Mouse (Mus musculus) gastrocnemius, adult 2 months (tissue): ENCODE results near the gene Ildr2. TPM values are rescaled to one million over a fixed set of nuclear protein-coding genes. Genes with fewer than 3 reads are reported as not detected.
A peak's percentile ranks its signal among the peaks of the same experiment; 100 is the strongest.

ENCODE experiments used
- DNase-seq: peaks from one replicate; pipeline ENCODE4 v3.0.0; 2022
- H3K27ac ChIP-seq: fragments of 200-600 bp; 2 replicates; pipeline ENCODE4 v1.8.1; 2022; ENCODE audit warnings: mild to moderate bottlenecking
- H3K4me3 ChIP-seq: fragments of 200-600 bp; 2 replicates; pipeline ENCODE4 v1.8.1; 2022; ENCODE audit warnings: mild to moderate bottlenecking, moderate library complexity
- CTCF ChIP-seq: fragments of 200-600 bp; IDR thresholded peaks from 2 replicates; pipeline ENCODE4 v1.8.1; 2022; ENCODE audit warnings: antibody characterized with exemption, mild to moderate bottlenecking, moderate library complexity
- intact Hi-C: fragments of 180-260 bp; cut with DNase I; formaldehyde crosslinking; loops from one replicate; pipeline ENCODE4 v1.15.1; 2025
- total RNA-seq, 2 experiments: library from RNA; stranded (reverse); gene quantifications; 2 replicates each; pipeline ENCODE4 v1.2.3; 2021

Ildr2 gene
- total RNA-seq, 2 experiments from 2014 or later = 1.3 to 2.5 TPM

GRCm38 (mm10) chr1:166266001-166266705 is 12.2 kb downstream of the Ildr2 start:
- Histone ChIP-seq H3K4me3 (no peak overlapping the region), H3K27ac (no peak overlapping the region)
- no peak for DNase-seq
- no peak for TF ChIP-seq CTCF
- intact Hi-C loops = no loop called here

GRCm38 (mm10) chr1:166266918-166267317 is 13.0 kb downstream of the Ildr2 start:
- Histone ChIP-seq H3K4me3 (no peak overlapping the region), H3K27ac (no peak overlapping the region)
- TF ChIP-seq CTCF = no peak
- no peak for DNase-seq
- intact Hi-C loops = no loop called here

- TF ChIP-seq CTCF = no peak
- Histone ChIP-seq H3K4me3 (no peak overlapping the region), H3K27ac (no peak overlapping the region)
- no peak for DNase-seq
- intact Hi-C loops = no loop called here
Measured at GRCm38 (mm10) chr1:166268218-166268617, 14.3 kb downstream of the Ildr2 start.

DNA sequence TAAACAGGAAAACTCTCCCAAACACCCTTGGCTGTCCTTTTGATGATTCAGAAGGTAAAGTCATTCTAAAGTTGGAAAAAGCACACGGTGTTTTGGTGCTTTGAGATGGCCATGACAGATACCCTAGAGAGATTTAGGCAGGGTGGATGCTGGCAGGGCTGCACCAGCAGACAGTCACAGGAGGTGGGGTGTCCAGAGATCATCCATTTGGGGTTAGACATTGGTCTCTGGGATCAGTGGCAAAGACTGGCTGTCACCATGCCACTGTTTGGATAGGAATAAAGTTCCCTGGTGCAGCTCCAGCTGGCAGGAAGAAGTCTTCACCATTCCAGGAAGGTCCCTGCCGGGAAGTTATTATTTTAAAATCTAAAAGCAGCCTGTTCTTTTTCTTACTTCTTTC is 24.8 kb downstream of the Ildr2 start:
- intact Hi-C loops = no loop called here
- no peak overlapping the region for H3K4me3 ChIP-seq
- DNase-seq = peak; percentile 43
- TF ChIP-seq CTCF = no peak
- no peak overlapping the region for H3K27ac ChIP-seq

DNA sequence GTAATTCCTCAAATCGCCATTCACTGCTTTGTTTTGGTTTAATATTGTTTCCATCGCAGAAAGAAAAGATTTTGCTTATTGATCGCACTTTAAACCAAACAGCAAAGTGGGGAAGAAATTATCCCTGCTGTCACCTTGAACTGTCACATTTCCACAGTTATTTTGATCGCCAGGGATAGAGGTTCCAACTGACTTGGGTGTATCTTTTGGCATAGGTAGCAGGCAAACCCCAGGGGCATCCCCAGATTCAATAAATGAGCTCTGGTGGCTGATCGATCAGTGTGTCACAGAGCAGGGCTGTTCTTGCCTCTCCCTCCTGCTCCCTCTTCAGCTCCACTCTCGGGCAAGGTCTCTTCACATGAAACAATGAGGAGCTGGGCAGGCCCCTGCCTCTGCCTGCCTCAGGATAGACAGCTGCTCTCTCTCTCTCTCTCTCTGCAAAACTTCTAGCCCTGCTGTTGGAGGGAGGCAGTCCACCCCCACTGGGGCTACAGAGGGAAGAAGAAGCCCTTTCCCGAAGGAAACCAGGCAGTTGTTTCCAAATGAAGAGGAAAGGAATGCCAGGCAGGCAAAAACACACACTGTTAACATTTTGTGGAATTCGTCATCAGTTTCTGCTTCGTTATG is 25.8 kb downstream of the Ildr2 start:
- peak overlapping the region; percentile 20; the same call in 1 of the 2 replicates for H3K27ac ChIP-seq
- TF ChIP-seq CTCF = no peak
- no peak for DNase-seq
- H3K4me3 ChIP-seq = no peak overlapping the region
- intact Hi-C loops = no loop called here

DNA sequence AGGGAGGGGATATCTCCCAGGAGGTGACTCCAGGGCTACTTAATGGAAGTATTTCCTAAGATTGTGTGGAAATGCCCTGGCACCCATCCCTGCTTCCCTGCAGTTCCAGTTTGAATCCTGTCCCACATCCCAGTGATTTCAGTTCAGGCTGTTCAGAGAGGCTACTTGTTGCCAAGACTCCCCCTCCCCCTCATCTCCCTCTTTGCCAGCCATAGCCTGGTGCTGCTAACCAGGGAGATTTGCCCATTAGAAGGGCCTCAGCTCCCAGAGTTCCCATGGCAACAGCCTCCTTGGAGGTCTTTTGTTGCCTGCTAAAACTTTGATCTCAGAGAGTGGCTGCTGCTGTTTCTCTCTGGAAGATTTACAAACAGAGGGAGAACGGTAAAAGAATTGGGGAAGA is 26.6 kb downstream of the Ildr2 start:
- intact Hi-C loops = no loop called here
- no peak overlapping the region for H3K4me3 ChIP-seq
- no peak overlapping the region for H3K27ac ChIP-seq
- no peak for TF ChIP-seq CTCF
- peak; percentile 39 for DNase-seq

DNA sequence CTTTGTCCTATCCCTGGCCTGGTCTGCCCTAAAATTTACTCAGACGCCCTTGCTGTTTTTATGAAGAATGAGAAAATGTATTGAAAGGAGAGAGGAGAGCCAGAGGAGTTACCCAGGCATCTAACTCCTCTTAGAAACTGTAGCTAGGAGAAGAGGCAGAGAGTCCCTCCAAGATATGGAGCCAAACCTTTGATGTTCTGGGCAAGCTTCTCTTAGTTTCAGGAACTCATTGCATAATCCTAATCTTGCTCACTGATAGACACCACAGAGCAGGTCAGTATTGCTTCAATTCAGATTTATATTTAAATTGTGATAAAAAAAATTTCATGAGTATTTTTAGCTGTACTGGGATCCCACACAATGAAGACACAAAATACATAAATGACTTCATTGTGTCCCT is 27.3 kb downstream of the Ildr2 start:
- no peak overlapping the region for H3K4me3 ChIP-seq
- no peak for TF ChIP-seq CTCF
- DNase-seq = no peak
- no peak overlapping the region for H3K27ac ChIP-seq
- intact Hi-C loops = no loop called here

DNA sequence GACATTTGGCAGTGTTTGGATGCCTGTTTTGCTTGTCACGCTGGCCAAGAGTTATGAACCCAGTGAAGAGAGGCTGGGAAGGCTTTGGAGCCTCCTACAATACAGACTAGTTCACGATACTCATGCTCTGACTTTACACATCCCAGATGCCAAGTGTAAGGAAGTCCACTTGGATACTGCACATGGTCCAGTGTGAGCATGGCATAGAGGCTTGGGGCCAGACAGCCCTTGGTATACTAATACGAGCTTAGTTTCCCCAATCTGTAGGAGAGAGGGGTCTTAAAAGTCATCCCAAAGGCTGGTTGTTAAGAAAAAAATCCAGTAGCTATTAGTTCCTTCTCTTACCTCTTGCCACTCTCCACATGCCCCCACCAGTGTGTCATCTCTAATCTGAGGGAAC is 27.9 kb downstream of the Ildr2 start:
- intact Hi-C loops = no loop called here
- DNase-seq = no peak

GRCm38 (mm10) chr1:166282597-166283210 is 28.8 kb downstream of the Ildr2 start:
- Histone ChIP-seq H3K4me3 (peak overlapping the region; percentile 32), H3K27ac (no peak overlapping the region)
- no peak for DNase-seq
- intact Hi-C loops = no loop called here
- no peak for TF ChIP-seq CTCF

More for the DNA sequence above, 27.9 kb downstream of the Ildr2 start:
- no peak for TF ChIP-seq CTCF
- no peak overlapping the region for H3K4me3 ChIP-seq
- no peak overlapping the region; the same call in 1 of the 2 replicates for H3K27ac ChIP-seq

DNA sequence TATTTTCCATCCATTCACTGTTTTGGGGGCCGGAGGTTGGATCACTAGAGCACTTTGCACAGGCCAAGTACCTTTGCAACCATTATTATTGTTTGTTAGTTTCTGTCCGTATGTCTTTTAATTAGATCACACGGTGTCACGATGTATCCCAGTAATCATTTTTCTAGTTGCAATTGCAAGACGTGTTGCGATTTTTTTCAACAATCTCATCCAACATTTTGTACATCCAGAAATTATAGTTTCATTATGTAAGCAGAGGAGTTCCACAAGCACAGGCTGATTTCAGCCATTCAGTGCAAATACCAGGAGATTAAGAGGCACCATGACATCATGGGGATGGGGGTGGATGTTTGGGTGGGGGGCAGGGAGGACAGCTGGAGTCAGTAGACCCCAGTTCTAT is 29.5 kb downstream of the Ildr2 start:
- no peak for TF ChIP-seq CTCF
- Histone ChIP-seq H3K4me3 (no peak overlapping the region), H3K27ac (no peak overlapping the region)
- no peak for DNase-seq
- intact Hi-C loops = no loop called here

DNA sequence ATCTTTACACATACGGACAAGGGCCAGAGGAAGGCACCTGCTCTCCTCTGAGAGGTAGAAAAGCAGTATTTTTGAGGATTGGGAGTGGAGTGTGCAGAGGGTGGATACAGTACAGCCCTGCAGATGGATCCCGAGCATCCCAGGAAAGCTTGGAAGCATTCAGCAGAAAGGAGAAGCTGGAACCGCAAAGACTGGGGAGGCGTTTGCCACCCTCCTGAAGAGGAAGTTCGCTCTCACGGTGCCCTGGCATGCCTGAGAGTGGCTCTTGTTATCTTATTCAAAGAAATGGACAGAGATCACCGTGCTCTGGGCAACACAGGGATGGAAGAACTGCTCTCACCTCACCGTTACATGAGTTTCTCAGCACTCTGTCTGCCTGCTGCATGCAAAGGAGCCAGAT is 30.5 kb downstream of the Ildr2 start:
- TF ChIP-seq CTCF = no peak
- intact Hi-C loops = no loop called here
- no peak overlapping the region for H3K27ac ChIP-seq
- no peak for DNase-seq
- H3K4me3 ChIP-seq = no peak overlapping the region

- TF ChIP-seq CTCF = no peak
- DNase-seq = no peak
- Histone ChIP-seq H3K27ac (no peak overlapping the region), H3K4me3 (no peak overlapping the region)
- intact Hi-C loops = no loop called here
Measured at GRCm38 (mm10) chr1:166286231-166286630, 32.3 kb downstream of the Ildr2 start.

DNA sequence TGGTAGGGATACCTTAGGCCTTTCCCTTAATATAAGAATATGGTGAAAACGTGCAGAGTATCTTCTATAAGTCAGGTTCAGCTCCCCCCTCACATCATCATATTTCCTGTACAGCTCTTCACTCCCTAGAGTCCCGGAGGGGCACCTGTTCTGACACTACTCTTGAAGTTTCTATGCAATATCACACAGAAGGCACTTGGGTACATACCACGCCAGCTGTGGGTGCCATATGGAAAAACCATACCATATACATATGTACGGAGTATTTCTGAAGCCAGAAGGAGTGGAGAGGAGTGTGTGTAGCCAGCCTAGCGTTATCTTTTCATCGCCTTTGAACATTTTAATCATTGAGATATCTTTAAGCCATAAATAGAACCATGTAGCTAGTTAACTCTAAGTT is 36.6 kb downstream of the Ildr2 start:
- no peak overlapping the region for H3K4me3 ChIP-seq
- intact Hi-C loops = no loop called here
- no peak for DNase-seq
- no peak for TF ChIP-seq CTCF
- H3K27ac ChIP-seq = no peak overlapping the region
